Mouse (Mus musculus) heart, embryonic 12.5 days (tissue): ENCODE measurements at regions not wholly inside any gene's neighbourhood (a gene's known extent, or its start where the extent isn't known, plus 50 kb on each side); places are given as distances from the start of the nearest gene placed in this dataset.

Experiments used
- ATAC-seq: fragments of 200-750 bp; cut with Nextera tagmentation; 2 replicates; pipeline ENCODE4 v1.8.0; 2017; ENCODE audit warnings: moderate TSS enrichment, moderate library complexity; ENCODE audit not compliant: insufficient number of reproducible peaks, low FRiP score
- H3K27ac ChIP-seq: fragments of 300-500 bp; sonication (generic); 2 replicates; pipeline ENCODE4 v1.5.1; 2016; ENCODE audit warnings: mild to moderate bottlenecking, moderate library complexity; ENCODE audit not compliant: poor library complexity, severe bottlenecking
- H3K27me3 ChIP-seq: fragments of 300-500 bp; sonication (generic); replicated peaks from 2 replicates; pipeline ENCODE4 v1.6.1; 2016; ENCODE audit warnings: mild to moderate bottlenecking, moderate library complexity
- H3K36me3 ChIP-seq: fragments of 300-500 bp; sonication (generic); 2 replicates; pipeline ENCODE4 v1.6.1; 2016; ENCODE audit warnings: mild to moderate bottlenecking, moderate library complexity
- H3K4me1 ChIP-seq: fragments of 300-500 bp; sonication (generic); replicated peaks from 2 replicates; pipeline ENCODE4 v1.6.1; 2016; ENCODE audit warnings: mild to moderate bottlenecking
- H3K4me2 ChIP-seq: fragments of 300-500 bp; sonication (generic); 2 replicates; pipeline ENCODE4 v1.6.1; 2016; ENCODE audit warnings: mild to moderate bottlenecking, moderate library complexity
- H3K4me3 ChIP-seq: fragments of 300-500 bp; sonication (generic); 2 replicates; pipeline ENCODE4 v1.5.1; 2016; ENCODE audit warnings: mild to moderate bottlenecking
- H3K9ac ChIP-seq: fragments of 300-500 bp; sonication (generic); 2 replicates; pipeline ENCODE4 v1.6.1; 2016; ENCODE audit warnings: mild to moderate bottlenecking, moderate library complexity
- H3K9me3 ChIP-seq: fragments of 300-500 bp; sonication (generic); replicated peaks from 2 replicates; pipeline ENCODE4 v1.6.1; 2016; ENCODE audit warnings: mild to moderate bottlenecking, moderate library complexity
- WGBS: fragments of 180-500 bp; shearing (Covaris S2); methylation state at CpG from one replicate; pipeline ENCODE4 v1.1.7; 2016; 5-methylcytosine and 5-hydroxymethylcytosine counted together

- 75% methylated on average over 4 of the region's 4 CpGs for WGBS
- no peaks in the 10 kb centered on the region for H3K4me1 ChIP-seq
- ATAC-seq = no peak
- H3K4me2 ChIP-seq = no peak overlapping the region
- no peaks in the 10 kb centered on the region for H3K9me3 ChIP-seq
- H3K4me3 ChIP-seq = no peak overlapping the region
- H3K36me3 ChIP-seq = no peaks in the 10 kb centered on the region
- no peaks in the 10 kb centered on the region for H3K27me3 ChIP-seq
- H3K9ac ChIP-seq = no peak overlapping the region
- no peak overlapping the region for H3K27ac ChIP-seq
These were observed 1472.9 kb upstream of the Slc10a2 start for GRCm38 (mm10) chr8:6577868-6578634.

- Histone ChIP-seq H3K36me3 (no peaks in the 10 kb centered on the region), H3K9ac (no peak overlapping the region), H3K27me3 (no peaks in the 10 kb centered on the region), H3K4me1 (no peaks in the 10 kb centered on the region), H3K4me3 (no peak overlapping the region), H3K27ac (no peak overlapping the region), H3K4me2 (no peak overlapping the region), H3K9me3 (no peaks in the 10 kb centered on the region)
- 55% methylated on average over 4 of the region's 4 CpGs for WGBS
- no peak for ATAC-seq
These were observed 1470.1 kb upstream of the Slc10a2 start for GRCm38 (mm10) chr8:6575241-6575640.

GRCm38 (mm10) chr8:6573492-6573891 is 1468.3 kb upstream of the Slc10a2 start:
- 78% methylated on average over 3 of the region's 3 CpGs for WGBS
- Histone ChIP-seq H3K4me2 (no peak overlapping the region), H3K27ac (no peak overlapping the region), H3K9ac (no peak overlapping the region), H3K9me3 (no peaks in the 10 kb centered on the region), H3K27me3 (no peaks in the 10 kb centered on the region), H3K4me3 (no peak overlapping the region), H3K4me1 (no peaks in the 10 kb centered on the region), H3K36me3 (no peaks in the 10 kb centered on the region)
- ATAC-seq = no peak

GRCm38 (mm10) chr8:6572066-6572665 is 1467.0 kb upstream of the Slc10a2 start:
- ATAC-seq = no peak
- H3K9ac ChIP-seq = no peak overlapping the region
- H3K4me2 ChIP-seq = peak overlapping the region; percentile 36; the same call in 1 of the 2 replicates
- 28% methylated on average over 9 of the region's 9 CpGs for WGBS
- H3K9me3 ChIP-seq = no peaks in the 10 kb centered on the region
- no peaks in the 10 kb centered on the region for H3K27me3 ChIP-seq
- no peak overlapping the region for H3K27ac ChIP-seq
- H3K36me3 ChIP-seq = no peaks in the 10 kb centered on the region
- no peak overlapping the region for H3K4me3 ChIP-seq
- no peaks in the 10 kb centered on the region for H3K4me1 ChIP-seq

GRCm38 (mm10) chr8:6550965-6551364 is 1445.8 kb upstream of the Slc10a2 start:
- H3K9me3 ChIP-seq = no peaks in the 10 kb centered on the region
- H3K27me3 ChIP-seq = no peaks in the 10 kb centered on the region
- H3K9ac ChIP-seq = no peak overlapping the region
- H3K27ac ChIP-seq = no peak overlapping the region
- no peak overlapping the region for H3K4me3 ChIP-seq
- no peaks in the 10 kb centered on the region for H3K36me3 ChIP-seq
- H3K4me2 ChIP-seq = no peak overlapping the region
- H3K4me1 ChIP-seq = no peaks in the 10 kb centered on the region
- no peak for ATAC-seq

- Histone ChIP-seq H3K4me3 (no peak overlapping the region), H3K9ac (no peak overlapping the region), H3K4me1 (no peaks in the 10 kb centered on the region), H3K36me3 (no peaks in the 10 kb centered on the region), H3K4me2 (no peak overlapping the region), H3K27ac (no peak overlapping the region), H3K27me3 (no peaks in the 10 kb centered on the region), H3K9me3 (no peaks in the 10 kb centered on the region)
- ATAC-seq = no peak
- WGBS = 66% methylated on average over 5 of the region's 5 CpGs
These were observed 1422.0 kb upstream of the Slc10a2 start for GRCm38 (mm10) chr8:6527171-6527570.

GRCm38 (mm10) chr8:6515882-6516682 is 1410.9 kb upstream of the Slc10a2 start:
- Histone ChIP-seq H3K4me2 (no peak overlapping the region), H3K4me3 (no peak overlapping the region), H3K9ac (no peak overlapping the region), H3K9me3 (no peaks in the 10 kb centered on the region), H3K27ac (no peak overlapping the region), H3K27me3 (no peaks in the 10 kb centered on the region), H3K36me3 (no peaks in the 10 kb centered on the region), H3K4me1 (no peaks in the 10 kb centered on the region)
- ATAC-seq = no peak

GRCm38 (mm10) chr8:6492453-6492852 is 1387.3 kb upstream of the Slc10a2 start:
- Histone ChIP-seq H3K4me2 (no peak overlapping the region), H3K9me3 (no peaks in the 10 kb centered on the region), H3K36me3 (no peaks in the 10 kb centered on the region), H3K27ac (no peak overlapping the region), H3K27me3 (no peaks in the 10 kb centered on the region), H3K4me3 (no peak overlapping the region), H3K9ac (no peak overlapping the region), H3K4me1 (no peaks in the 10 kb centered on the region)
- no peak for ATAC-seq
- 35% methylated on average over 1 of the region's 1 CpGs for WGBS

- 58% methylated on average over 1 of the region's 1 CpGs for WGBS
- Histone ChIP-seq H3K27ac (no peak overlapping the region), H3K9ac (no peak overlapping the region), H3K36me3 (no peaks in the 10 kb centered on the region), H3K4me1 (no peaks in the 10 kb centered on the region), H3K4me2 (no peak overlapping the region), H3K4me3 (no peak overlapping the region), H3K9me3 (no peaks in the 10 kb centered on the region), H3K27me3 (no peaks in the 10 kb centered on the region)
- ATAC-seq = no peak
These were observed 1376.8 kb upstream of the Slc10a2 start for GRCm38 (mm10) chr8:6481966-6482365.

GRCm38 (mm10) chr8:6471089-6471488 is 1365.9 kb upstream of the Slc10a2 start:
- no peak overlapping the region for H3K27ac ChIP-seq
- no peaks in the 10 kb centered on the region for H3K36me3 ChIP-seq
- WGBS = 79% methylated on average over 3 of the region's 3 CpGs
- H3K4me2 ChIP-seq = no peak overlapping the region
- no peak for ATAC-seq
- H3K4me3 ChIP-seq = no peak overlapping the region
- H3K27me3 ChIP-seq = no peaks in the 10 kb centered on the region
- no peaks in the 10 kb centered on the region for H3K4me1 ChIP-seq
- no peak overlapping the region for H3K9ac ChIP-seq
- H3K9me3 ChIP-seq = no peaks in the 10 kb centered on the region

- no peak for ATAC-seq
- Histone ChIP-seq H3K9ac (no peak overlapping the region), H3K27me3 (no peaks in the 10 kb centered on the region), H3K4me1 (no peaks in the 10 kb centered on the region), H3K4me2 (no peak overlapping the region), H3K27ac (no peak overlapping the region), H3K4me3 (no peak overlapping the region), H3K36me3 (no peaks in the 10 kb centered on the region), H3K9me3 (no peaks in the 10 kb centered on the region)
- 51% methylated on average over 3 of the region's 3 CpGs for WGBS
These were observed 1351.5 kb upstream of the Slc10a2 start for GRCm38 (mm10) chr8:6456553-6457180.
